Mouse (Mus musculus) E14TG2a.4 (cell line): ENCODE measurements around the gene Lhb.

Experiments
- H3K27me3 ChIP-seq: 2 replicates; pipeline ENCODE4 v1.6.1; 2014; ENCODE audit warnings: low read length, control low read depth; ENCODE audit not compliant: insufficient read depth
- H3K36me3 ChIP-seq: 2 replicates; pipeline ENCODE4 v1.6.1; 2014; ENCODE audit warnings: low read length, control low read depth; ENCODE audit not compliant: insufficient read depth
- H3K4me1 ChIP-seq: replicated peaks from 2 replicates; pipeline ENCODE4 v1.6.1; 2014; ENCODE audit warnings: low read depth, low read length, control low read depth
- H3K4me3 ChIP-seq: replicated peaks from 2 replicates; pipeline ENCODE4 v1.5.1; 2014; ENCODE audit warnings: mild to moderate bottlenecking, low read length
- H3K9me3 ChIP-seq: 2 replicates; pipeline ENCODE4 v1.6.1; 2014; ENCODE audit warnings: low read length, control low read depth
- CTCF ChIP-seq: conservative IDR thresholded peaks from 2 replicates; pipeline ENCODE4 v1.5.1; 2014; ENCODE audit warnings: low read length
- NANOG ChIP-seq: IDR thresholded peaks from 2 replicates; pipeline ENCODE4 v1.6.1; 2014; ENCODE audit warnings: borderline replicate concordance, low read length, mixed read lengths
- POU5F1 ChIP-seq: IDR thresholded peaks from 2 replicates; pipeline ENCODE4 v1.6.1; 2014; ENCODE audit warnings: low read length, borderline replicate concordance

Lhb gene

DNA sequence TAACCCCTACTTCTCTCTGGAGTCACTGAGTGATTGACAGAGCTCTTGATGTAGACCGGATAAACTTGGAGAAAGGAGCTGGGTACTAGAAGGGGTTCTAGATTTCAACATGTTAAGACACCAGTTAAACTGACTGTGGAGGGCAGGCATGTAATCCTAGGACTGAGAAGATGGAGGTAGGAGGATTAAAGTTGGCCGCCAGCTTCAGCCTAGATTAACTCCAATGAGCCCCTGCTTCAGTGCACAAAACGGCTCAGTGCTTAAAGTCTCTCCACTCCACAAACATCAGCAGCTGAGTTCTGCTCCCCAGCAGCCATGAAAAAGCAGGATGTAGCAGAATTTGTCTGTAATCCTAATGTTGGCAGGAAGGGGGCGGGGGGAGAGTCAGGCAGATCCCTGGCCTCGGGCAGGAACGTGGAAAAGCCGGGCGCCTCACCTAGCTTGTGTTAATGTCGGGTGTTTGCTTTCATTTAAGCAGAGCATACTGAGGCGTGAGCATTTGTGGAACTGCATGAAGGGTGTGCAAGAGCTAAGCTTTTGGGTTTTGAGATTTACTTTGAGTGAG is 19.0 kb upstream of the Lhb start:
- Histone ChIP-seq H3K9me3 (no peaks in the 10 kb centered on the region), H3K27me3 (peaks cover 14% of the 10 kb centered on the region), H3K36me3 (no peaks in the 10 kb centered on the region), H3K4me3 (no peak overlapping the region; the same call in 1 of the 2 replicates), H3K4me1 (peaks cover 30% of the 10 kb centered on the region)
- TF ChIP-seq CTCF (peak; percentile 22), NANOG (no peak)

DNA sequence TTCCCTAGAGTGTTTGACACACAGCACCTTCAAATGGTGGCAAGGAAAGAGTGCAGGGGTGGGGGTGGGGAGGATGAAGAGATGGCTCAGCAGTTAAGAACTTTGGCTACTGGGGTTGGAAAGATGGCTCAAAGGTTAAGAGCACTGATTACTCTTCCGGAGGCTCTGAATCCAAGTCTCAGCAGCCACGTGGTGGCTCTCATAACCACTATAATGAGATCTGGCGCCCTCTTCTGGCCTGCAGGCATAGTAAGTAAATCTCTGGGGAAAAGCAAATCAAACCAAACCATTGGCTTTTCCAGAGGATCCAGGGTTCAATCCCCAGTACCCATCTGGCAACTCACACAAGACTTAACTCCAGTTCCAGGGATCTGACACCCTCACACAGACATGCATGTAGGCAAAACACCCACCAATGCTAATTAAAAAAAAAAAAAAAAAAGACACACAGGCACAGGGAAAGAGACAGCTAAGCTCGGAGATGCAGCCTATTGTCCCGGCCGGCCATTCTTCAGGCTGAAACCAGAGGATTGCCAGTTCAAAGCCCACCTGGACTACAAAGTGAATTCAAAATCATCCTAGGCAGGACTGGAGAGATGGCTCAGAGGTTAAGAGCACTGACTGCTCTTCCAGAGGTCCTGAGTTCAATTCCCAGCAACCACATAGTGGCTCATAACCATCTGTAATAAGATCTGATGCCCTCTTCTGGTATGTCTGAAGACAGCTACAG is 16.9 kb upstream of the Lhb start:
- Histone ChIP-seq H3K36me3 (no peaks in the 10 kb centered on the region), H3K4me1 (peaks cover 45% of the 10 kb centered on the region), H3K27me3 (peaks cover 35% of the 10 kb centered on the region), H3K9me3 (no peaks in the 10 kb centered on the region), H3K4me3 (no peak overlapping the region)
- TF ChIP-seq CTCF: peak; percentile 52
- TF ChIP-seq NANOG: no peak

DNA sequence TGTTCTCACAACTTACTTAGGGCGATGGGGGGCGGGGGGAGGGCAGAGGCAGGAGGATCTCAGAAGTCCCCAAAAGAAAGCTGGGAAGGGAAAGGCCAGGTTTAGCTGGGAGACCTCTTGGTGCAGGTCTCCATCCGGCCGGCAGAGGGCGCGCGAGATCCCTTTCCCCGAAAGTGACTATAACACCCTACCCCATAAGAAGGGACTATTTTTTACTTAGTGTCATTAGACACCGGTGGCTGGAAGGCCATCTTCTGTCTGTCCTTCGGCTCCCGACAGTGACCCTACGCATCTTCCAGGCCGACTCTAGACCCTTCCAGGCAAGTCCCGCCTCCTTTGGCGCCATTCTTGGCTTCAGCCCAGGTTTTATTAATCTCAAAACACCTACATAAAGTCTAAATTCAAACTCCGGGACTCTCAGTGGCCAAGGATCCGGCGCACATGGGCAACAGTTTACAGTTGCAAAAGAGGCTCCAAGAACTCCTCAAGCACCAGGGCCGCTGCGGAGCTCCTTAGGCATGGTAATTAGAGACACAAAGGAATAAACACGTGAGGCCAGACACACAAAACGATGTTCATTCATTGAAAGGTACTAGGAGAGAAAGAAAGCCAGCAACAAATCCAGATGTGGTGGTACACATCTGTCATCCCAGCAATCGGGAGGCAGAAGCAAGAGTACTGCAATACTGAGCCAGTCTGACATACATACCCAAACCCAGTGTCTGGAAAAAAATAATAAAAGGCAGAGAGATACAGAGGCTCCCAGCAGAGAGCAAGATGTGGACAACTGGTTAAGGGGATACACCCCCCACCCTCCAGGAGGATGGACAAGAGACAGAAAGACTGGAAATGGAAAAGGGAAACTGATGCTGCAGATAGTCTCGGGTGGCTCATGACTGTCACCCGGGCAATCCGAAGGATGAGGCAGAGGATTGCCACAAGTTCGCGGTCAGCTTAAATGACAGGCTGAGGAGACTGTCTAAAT is 15.2 kb upstream of the Lhb start, which contains the start of gene Kcna7:
Gene Kcna7, plus strand, starts transcription at position 563 of the 985 bp plus-strand sequence.
- peaks cover 52% of the 10 kb centered on the region for H3K4me1 ChIP-seq
- H3K4me3 ChIP-seq: peak within 1 kb of the TSS; percentile 79
- H3K36me3 ChIP-seq: no peaks in the 10 kb centered on the region
- TF ChIP-seq NANOG: no peak
- peak; percentile 81 for TF ChIP-seq CTCF
- peaks cover 52% of the 10 kb centered on the region for H3K27me3 ChIP-seq
- no peaks in the 10 kb centered on the region for H3K9me3 ChIP-seq

DNA sequence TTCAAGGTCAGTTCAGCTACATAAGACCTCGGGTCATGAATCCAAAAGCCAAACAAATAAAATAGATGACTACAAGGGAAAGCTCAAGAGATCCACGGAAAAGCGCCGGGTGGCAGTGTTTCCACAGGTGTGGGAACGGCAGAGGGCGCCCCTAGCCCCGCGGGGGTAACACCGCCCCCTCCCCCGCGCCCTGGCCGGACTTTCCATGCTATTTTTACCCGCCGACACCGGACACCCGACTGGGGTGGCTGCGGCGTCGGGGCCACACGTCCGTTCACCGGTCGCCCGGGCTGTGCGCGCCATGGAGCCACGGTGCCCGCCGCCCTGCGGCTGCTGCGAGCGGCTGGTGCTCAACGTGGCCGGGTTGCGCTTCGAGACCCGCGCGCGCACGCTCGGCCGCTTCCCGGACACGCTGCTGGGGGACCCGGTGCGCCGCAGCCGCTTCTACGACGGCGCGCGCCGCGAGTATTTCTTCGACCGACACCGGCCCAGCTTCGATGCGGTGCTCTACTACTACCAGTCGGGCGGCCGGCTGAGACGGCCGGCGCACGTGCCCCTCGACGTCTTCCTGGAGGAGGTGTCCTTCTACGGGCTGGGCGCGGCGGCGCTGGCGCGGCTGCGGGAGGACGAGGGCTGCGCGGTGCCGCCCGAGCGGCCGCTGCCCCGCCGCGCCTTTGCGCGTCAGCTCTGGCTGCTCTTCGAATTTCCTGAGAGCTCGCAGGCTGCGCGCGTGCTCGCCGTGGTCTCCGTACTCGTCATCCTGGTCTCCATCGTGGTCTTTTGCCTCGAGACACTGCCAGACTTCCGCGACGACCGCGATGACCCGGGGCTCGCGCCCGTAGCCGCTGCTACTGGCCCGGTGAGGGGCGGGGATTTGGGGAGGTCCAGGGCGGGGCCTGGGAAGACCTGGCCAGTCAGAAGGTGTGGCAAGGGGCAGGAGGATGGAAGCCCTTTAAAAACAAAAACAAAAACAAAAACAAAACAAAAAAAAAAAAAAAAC is 14.2 kb upstream of the Lhb start:
- no peaks in the 10 kb centered on the region for H3K9me3 ChIP-seq
- H3K4me3 ChIP-seq: peak overlapping the region; percentile 79
- TF ChIP-seq CTCF (no peak), POU5F1 (no peak), NANOG (no peak)
- no peaks in the 10 kb centered on the region for H3K36me3 ChIP-seq
- H3K27me3 ChIP-seq: peaks cover 63% of the 10 kb centered on the region
- H3K4me1 ChIP-seq: peaks cover 47% of the 10 kb centered on the region

GRCm38 (mm10) chr7:45407836-45408235 is 12.8 kb upstream of the Lhb start:
- H3K27me3 ChIP-seq: peaks cover 73% of the 10 kb centered on the region
- H3K4me3 ChIP-seq: 0 out of 2 replicates have a peak overlapping the region, but pooled peaks have one; percentile 79
- H3K36me3 ChIP-seq: no peaks in the 10 kb centered on the region
- no peaks in the 10 kb centered on the region for H3K9me3 ChIP-seq
- H3K4me1 ChIP-seq: peaks cover 47% of the 10 kb centered on the region
- TF ChIP-seq POU5F1: no peak
- no peak for TF ChIP-seq CTCF
- no peak for TF ChIP-seq NANOG

DNA sequence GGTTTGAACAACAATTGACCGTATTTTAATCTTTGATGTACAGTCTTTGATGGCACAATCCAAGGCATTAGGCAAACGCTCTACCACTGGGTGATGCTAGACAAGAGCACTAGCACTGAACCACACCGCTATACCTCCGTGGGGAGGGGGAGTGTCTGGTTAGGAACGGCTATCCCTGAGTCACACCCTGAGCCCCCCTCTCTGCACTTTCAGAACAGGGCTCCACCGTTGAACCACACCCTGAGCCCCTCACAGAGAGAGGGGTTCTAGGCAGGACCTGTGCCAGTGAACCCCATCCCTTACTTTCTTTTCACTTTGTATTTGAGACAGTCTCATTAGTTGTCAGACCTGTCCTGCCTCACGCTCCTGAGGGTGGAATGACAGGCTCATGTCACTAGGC is 12.3 kb upstream of the Lhb start:
- H3K4me1 ChIP-seq: peaks cover 51% of the 10 kb centered on the region
- H3K9me3 ChIP-seq: no peaks in the 10 kb centered on the region
- H3K36me3 ChIP-seq: no peaks in the 10 kb centered on the region
- TF ChIP-seq POU5F1 (no peak), CTCF (no peak), NANOG (no peak)
- H3K4me3 ChIP-seq: no peak overlapping the region
- H3K27me3 ChIP-seq: peaks cover 78% of the 10 kb centered on the region

GRCm38 (mm10) chr7:45408949-45409348 is 11.7 kb upstream of the Lhb start:
- Histone ChIP-seq H3K9me3 (no peaks in the 10 kb centered on the region), H3K36me3 (no peaks in the 10 kb centered on the region), H3K27me3 (peaks cover 78% of the 10 kb centered on the region), H3K4me3 (no peak overlapping the region), H3K4me1 (peaks cover 52% of the 10 kb centered on the region)
- TF ChIP-seq CTCF (no peak), NANOG (no peak), POU5F1 (no peak)

DNA sequence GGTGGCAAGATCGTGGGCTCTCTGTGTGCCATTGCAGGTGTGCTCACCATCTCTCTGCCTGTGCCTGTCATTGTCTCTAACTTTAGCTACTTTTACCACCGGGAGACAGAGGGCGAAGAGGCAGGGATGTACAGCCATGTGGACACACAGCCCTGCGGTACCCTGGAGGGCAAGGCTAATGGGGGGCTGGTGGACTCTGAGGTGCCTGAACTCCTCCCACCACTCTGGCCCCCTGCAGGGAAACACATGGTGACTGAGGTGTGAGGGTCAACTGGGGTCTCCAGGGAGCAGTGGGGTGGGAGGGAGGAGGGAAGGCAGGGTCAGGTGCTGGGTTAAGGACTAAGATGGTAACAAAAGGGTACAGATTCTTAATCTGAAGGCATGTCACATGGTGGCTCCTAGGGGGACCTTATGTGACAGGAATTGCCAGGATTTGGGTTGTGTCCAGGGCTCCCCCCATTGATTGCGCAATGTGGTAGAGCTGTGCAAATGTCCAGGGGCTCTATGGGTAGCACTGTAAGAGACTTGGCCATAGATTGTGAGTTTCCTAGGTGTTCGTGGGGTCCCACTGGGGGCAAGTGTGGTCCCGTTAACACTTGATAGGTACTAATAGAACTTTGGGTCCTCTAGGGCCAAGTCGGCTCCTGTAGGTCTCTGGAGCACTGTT is 11.0 kb upstream of the Lhb start:
- no peaks in the 10 kb centered on the region for H3K9me3 ChIP-seq
- no peak overlapping the region for H3K4me3 ChIP-seq
- H3K27me3 ChIP-seq: peaks cover 84% of the 10 kb centered on the region
- peaks cover 59% of the 10 kb centered on the region for H3K4me1 ChIP-seq
- H3K36me3 ChIP-seq: no peaks in the 10 kb centered on the region
- TF ChIP-seq POU5F1 (no peak), CTCF (no peak), NANOG (no peak)
